Mouse (Mus musculus) hindbrain, embryonic 10.5 days (tissue): ENCODE results near the gene C1ql4. TPM values are rescaled to one million over a fixed set of nuclear protein-coding genes. Genes with fewer than 3 reads are reported as not detected.

ENCODE experiments used
- DNase-seq: peaks from one replicate; pipeline ENCODE4 v3.0.0-alpha.2; 2017; ENCODE audit warnings: low spot score
- H3K27ac ChIP-seq: fragments of 300-500 bp; sonication (generic); 2 replicates; pipeline ENCODE4 v1.5.1; 2016; ENCODE audit warnings: mild to moderate bottlenecking, moderate library complexity
- H3K27me3 ChIP-seq: fragments of 300-500 bp; sonication (generic); 2 replicates; pipeline ENCODE4 v1.6.1; 2016; ENCODE audit warnings: mild to moderate bottlenecking; ENCODE audit not compliant: poor library complexity, insufficient read depth, severe bottlenecking
- H3K36me3 ChIP-seq: fragments of 300-500 bp; sonication (generic); 2 replicates; pipeline ENCODE4 v1.6.1; 2016; ENCODE audit warnings: mild to moderate bottlenecking, moderate library complexity
- H3K4me1 ChIP-seq: fragments of 300-500 bp; sonication (generic); replicated peaks from 2 replicates; pipeline ENCODE4 v1.6.1; 2016; ENCODE audit warnings: mild to moderate bottlenecking
- H3K4me3 ChIP-seq: fragments of 300-500 bp; sonication (generic); 2 replicates; pipeline ENCODE4 v1.5.1; 2016; ENCODE audit warnings: mild to moderate bottlenecking, moderate library complexity
- H3K9me3 ChIP-seq: fragments of 300-500 bp; sonication (generic); 2 replicates; pipeline ENCODE4 v1.6.1; 2016; ENCODE audit warnings: mild to moderate bottlenecking, moderate library complexity
- WGBS: fragments of 180-500 bp; shearing (Covaris S2); methylation state at CpG from one replicate; pipeline ENCODE4 v1.1.7; 2016; 5-methylcytosine and 5-hydroxymethylcytosine counted together
- polyA plus RNA-seq: library from polyadenylated mRNA; unstranded; fragments of >200 nt; fragmentation: Nextera tagmentation; extraction: Ambion mirVana; gene quantifications from 2 replicates; pipeline ENCODE4 v1.2.1, GENCODE M21; 2016

The C1ql4 gene
- polyA plus RNA-seq, 1 experiment from 2014 or later = 8.7 TPM

DNA sequence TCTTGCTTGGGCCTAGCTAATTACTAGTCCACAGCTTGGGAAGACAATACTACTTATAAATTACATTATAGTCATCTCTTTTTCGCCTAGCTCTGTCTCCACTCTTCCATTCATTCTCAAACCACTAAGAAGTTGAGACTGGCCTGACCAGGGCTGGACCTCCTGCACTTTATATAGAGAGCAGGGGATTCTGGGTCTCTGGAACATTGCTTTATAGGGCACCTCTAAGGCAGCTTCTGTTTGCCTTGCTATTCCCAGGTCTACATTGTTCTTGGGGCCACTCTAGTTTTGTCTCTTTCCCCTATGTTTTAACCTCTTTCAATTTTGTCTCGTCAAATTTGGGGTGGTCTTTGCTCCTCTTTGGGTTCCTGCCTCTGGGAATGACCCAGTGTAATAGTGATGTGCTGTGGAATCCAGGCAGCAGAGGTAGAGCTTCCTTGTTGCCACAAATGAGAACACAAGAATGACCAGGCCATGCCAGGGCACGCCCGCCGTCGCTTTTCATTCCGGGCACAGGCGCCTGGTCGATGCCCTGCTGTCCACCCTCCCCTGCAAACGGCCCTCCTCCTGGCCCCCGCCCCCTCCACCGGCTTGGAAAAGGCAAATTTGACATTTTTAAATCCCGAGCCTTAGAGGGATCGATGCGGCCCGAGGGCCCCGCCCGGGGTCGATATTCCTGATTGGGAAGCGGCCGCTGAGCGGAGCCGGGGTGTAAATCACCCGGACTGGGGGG lies 8.6 kb upstream of the C1ql4 start:
- WGBS = 2% methylated on average over 24 of the region's 24 CpGs
- peak overlapping the region; percentile 81 for H3K27ac ChIP-seq

DNA sequence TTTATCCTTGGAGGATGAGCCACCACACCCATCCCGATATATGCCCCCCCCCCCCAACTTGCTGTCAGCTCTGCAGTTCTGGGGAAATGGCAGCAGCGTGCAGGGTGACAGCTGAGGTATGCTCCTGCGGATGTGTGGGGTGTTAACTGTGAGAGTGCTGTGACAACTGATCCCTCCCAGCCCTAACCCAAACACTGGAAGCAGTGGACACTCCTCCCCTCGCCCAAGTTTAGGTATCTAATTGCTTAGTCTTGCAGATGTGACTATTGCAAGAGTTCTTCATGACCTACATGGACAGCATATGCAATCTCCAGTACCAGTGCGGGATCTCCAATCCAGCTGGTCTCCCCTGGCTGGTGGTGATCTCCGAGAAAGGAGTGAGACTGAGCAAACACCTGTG lies 7.7 kb upstream of the C1ql4 start:
- H3K4me1 ChIP-seq = peaks cover 82% of the 10 kb centered on the region
- H3K4me3 ChIP-seq = peak overlapping the region; percentile 28; the same call in 1 of the 2 replicates
- no peaks in the 10 kb centered on the region for H3K9me3 ChIP-seq
- DNase-seq = no peak
- peak overlapping the region; percentile 30 for H3K27ac ChIP-seq
- peaks cover 96% of the 10 kb centered on the region for H3K27me3 ChIP-seq
- H3K36me3 ChIP-seq = no peaks in the 10 kb centered on the region
- 1% methylated on average over 6 of the region's 6 CpGs for WGBS

More for the DNA sequence above, 8.6 kb upstream of the C1ql4 start:
- H3K4me1 ChIP-seq = peaks cover 74% of the 10 kb centered on the region
- H3K4me3 ChIP-seq = peak overlapping the region; percentile 52
- H3K36me3 ChIP-seq = no peaks in the 10 kb centered on the region
- peaks cover 96% of the 10 kb centered on the region for H3K27me3 ChIP-seq
- no peak for DNase-seq
- H3K9me3 ChIP-seq = no peaks in the 10 kb centered on the region

DNA sequence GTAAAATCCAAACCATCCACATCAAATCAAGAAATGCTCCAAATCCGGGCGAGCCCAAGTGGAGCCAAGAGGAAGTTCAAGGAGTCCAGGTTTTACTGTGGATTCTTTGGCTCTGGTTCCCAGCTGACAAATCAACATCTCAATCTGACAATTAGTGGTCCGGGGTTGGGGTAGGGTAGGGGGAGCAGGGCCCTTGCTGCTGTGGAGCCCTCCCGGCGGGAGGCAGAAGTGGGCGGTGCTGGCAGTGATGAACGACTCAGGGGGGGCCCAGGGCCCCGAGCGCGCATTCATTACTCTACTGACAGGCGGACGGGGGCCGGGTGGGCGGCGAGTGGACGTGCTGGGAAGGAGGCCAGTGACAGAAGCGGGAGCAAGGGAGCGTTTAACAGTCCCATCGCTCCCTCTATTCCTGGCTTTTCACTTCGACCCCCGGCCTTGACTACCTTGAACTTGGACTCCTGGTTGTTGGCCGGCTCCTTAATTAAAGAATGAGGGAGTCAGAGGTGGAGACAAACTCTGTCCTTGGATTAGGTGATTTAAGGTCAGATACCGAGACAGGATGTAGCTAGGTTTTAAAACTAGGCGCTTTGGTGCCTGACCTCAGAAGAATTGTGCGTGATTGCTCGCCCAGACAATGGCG lies 7.1 kb upstream of the C1ql4 start:
- Histone ChIP-seq H3K36me3 (no peaks in the 10 kb centered on the region), H3K9me3 (no peaks in the 10 kb centered on the region), H3K27me3 (peaks cover 96% of the 10 kb centered on the region), H3K4me1 (peaks cover 88% of the 10 kb centered on the region), H3K27ac (peak overlapping the region; percentile 30; the same call in 1 of the 2 replicates), H3K4me3 (peak overlapping the region; percentile 28; the same call in 1 of the 2 replicates)
- DNase-seq = peak; percentile 74
- 1% methylated on average over 27 of the region's 27 CpGs for WGBS

DNA sequence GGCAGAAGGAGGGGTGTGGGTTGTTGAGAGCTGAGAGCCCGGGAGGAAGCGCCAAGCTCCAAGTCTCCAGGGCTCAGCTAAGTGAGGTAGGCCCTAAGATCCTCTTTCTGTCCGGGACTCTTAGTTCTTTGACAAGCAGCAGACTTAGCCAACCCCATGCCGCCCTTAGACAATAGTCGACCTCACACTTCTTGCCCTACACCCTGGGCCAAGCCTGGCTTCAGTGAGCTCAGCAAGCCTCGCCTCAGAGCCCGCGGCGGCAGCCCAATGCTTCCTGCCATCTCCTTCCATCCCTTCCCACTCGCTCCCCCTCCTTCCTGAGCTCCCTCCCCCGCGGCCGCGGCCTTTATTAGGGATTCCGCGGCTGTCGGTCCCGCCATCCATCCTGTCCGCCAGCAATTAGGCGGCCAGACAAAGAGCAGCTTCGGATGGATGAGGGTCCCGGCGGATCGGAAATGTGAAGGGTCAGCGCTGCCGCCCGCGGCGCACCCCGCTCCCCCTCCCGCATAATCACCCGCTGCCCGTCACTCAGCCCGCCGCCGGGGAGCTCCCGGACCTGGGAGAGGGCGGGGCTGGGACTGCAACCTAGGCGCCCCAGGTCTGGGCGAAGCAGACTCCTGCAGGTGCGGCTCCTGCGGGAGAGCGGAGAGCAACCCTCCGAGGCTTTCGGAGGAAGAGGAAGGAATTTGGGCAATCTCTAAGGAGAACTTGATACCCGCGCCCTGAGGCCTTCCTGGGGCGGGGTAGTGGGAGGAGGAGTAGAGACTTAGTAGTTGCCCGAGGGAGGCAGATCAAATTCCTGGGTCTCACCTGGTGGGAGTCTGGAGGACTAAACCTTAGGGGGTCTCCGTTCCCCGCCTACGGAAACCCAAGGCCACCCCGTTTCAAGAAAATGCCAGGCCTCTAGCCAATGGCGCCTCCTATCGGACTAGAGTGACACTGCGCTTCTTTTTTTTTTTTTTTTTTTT lies 6.0 kb upstream of the C1ql4 start:
- Histone ChIP-seq H3K4me1 (peaks cover 91% of the 10 kb centered on the region), H3K36me3 (no peaks in the 10 kb centered on the region), H3K9me3 (no peaks in the 10 kb centered on the region), H3K27me3 (peaks cover 96% of the 10 kb centered on the region), H3K4me3 (peak overlapping the region; percentile 50), H3K27ac (peak overlapping the region; percentile 81)
- WGBS = 1% methylated on average over 56 of the region's 56 CpGs
- peak; percentile 85 for DNase-seq

DNA sequence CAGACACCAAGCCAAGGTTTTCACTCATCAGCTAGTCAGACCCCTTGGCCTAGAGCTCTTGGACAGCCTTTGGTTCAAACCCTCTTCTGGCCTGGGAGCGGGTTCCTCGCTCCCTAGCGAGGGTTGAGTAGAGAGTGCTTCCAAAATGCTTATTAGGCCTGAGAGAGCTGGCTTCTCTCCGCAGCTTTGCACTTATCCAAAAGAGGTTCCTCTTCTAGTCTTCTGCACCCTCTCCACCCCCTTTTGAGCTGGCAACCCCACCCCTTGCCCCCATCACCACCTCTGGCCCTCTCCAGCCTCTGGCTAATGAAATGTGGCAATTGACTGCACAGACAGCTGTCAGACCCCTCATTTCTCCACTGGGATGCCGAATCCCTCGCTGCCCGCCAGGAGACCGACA lies 5.3 kb upstream of the C1ql4 start, which contains the start of gene Dnajc22:
TSS of gene Dnajc22 (plus strand) at position 301 of the 400 bp plus-strand sequence.
- H3K4me3 ChIP-seq = peak within 1 kb of the TSS; percentile 50

DNA sequence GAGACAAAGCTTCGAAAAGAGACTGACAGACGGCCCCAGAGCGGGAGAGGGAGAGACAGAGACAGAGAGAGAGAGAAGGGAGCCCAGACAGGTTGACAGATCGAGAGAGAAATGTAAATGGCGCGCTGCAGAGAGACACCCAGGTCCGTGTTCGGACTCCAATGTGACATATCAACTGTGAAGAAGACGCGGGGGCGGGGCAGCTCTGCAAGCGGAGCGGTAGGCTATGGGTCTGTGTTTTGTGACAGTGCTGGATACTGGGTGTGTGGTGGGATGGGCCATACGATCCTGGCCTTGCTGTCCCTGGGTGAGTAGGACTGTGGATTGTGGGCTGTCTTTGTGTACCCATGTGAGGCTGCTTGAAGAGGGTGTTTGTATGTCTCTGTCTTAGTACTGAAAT lies 1.5 kb upstream of the C1ql4 start:
- Histone ChIP-seq H3K27me3 (peaks cover 99% of the 10 kb centered on the region), H3K27ac (peak overlapping the region; percentile 50; the same call in 1 of the 2 replicates), H3K36me3 (peaks cover 3% of the 10 kb centered on the region; the same call in 1 of the 2 replicates), H3K4me3 (peak overlapping the region; percentile 43), H3K9me3 (no peaks in the 10 kb centered on the region), H3K4me1 (peaks cover 70% of the 10 kb centered on the region)
- DNase-seq = no peak
- 5% methylated on average over 14 of the region's 14 CpGs for WGBS

More for the DNA sequence above, 5.3 kb upstream of the C1ql4 start, which contains the start of gene Dnajc22:
- H3K27me3 ChIP-seq = peaks cover 96% of the 10 kb centered on the region
- no peaks in the 10 kb centered on the region for H3K9me3 ChIP-seq
- no peaks in the 10 kb centered on the region for H3K36me3 ChIP-seq
- peak within 1 kb of the TSS; percentile 81 for H3K27ac ChIP-seq
- DNase-seq = no peak
- 10% methylated on average over 8 of the region's 8 CpGs for WGBS
- H3K4me1 ChIP-seq = peaks cover 91% of the 10 kb centered on the region

DNA sequence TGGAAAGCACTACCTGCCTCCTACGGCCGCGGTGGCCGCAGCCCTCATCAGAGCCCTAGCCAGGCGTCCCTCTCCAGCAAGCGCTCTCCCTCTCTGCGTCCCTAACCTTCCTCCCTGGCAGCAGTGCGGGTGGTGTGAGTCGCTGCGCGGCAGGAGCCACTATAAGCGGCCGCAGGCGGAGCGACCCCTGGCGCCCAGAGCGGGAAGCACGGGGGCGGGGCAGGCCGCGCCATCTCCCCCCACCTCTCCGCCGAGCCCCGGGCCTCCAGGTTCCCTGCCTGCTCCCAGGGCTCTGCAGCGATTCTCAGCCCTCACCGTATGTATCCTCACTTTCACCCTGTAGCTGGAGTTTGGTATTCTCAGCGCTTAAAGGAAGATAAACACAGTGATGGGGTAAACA lies 675 bp upstream of the C1ql4 start:
- H3K36me3 ChIP-seq = peaks cover 11% of the 10 kb centered on the region
- peaks cover 100% of the 10 kb centered on the region for H3K27me3 ChIP-seq
- peak overlapping the region; percentile 43 for H3K4me3 ChIP-seq
- peaks cover 70% of the 10 kb centered on the region for H3K4me1 ChIP-seq
- DNase-seq = peak; percentile 87
- no peaks in the 10 kb centered on the region for H3K9me3 ChIP-seq
- under 1% methylated on average over 27 of the region's 27 CpGs for WGBS
- H3K27ac ChIP-seq = peak overlapping the region; percentile 71

DNA sequence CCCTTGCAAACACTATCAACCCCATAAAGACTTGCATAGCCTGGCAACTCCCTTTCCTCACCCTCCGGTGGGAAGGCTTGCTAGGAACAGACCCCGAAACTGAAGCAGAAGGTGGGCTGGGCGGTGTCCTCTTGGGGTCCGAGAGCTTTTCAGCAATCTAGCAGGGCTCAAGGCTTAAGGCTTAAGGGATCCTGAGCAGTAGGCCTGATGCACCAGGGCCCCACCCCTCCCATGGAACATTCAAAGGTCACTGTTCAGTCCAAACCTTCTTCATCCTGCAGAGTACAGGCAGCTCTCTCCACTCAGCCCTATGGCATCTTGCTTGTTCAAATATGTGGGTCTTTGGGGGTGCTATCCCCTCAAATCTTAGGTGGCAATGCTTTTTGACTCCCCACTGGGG lies 1.6 kb downstream of the C1ql4 start:
- Histone ChIP-seq H3K4me1 (peaks cover 53% of the 10 kb centered on the region), H3K4me3 (peak overlapping the region; percentile 43; the same call in 1 of the 2 replicates), H3K27ac (no peak overlapping the region), H3K9me3 (no peaks in the 10 kb centered on the region), H3K36me3 (peaks cover 33% of the 10 kb centered on the region), H3K27me3 (peaks cover 88% of the 10 kb centered on the region)
- 67% methylated on average over 4 of the region's 4 CpGs for WGBS
- DNase-seq = no peak

DNA sequence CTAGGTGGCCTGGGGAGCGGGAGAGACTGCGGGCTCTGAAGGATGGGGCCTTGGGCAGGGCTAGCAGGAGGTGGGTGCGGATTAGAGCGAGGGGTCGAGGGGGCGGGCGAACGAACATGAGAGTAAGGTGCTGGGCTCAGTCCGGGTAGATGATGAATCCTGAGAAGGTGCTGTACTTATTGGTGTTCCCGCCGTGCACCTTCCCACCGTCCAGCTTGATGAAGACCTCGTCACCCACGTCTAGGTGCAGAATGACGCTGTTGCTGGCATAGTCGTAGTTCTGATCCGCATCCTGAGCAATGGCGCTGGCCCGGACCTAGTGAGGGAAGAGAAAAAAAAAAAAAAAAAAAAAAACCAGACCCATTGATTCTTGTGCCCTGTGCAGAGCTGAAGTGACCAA lies 3.0 kb downstream of the C1ql4 start:
- Histone ChIP-seq H3K4me1 (peaks cover 39% of the 10 kb centered on the region), H3K27me3 (peaks cover 74% of the 10 kb centered on the region), H3K9me3 (no peaks in the 10 kb centered on the region), H3K27ac (no peak overlapping the region), H3K4me3 (peak overlapping the region; percentile 29), H3K36me3 (peaks cover 47% of the 10 kb centered on the region)
- no peak for DNase-seq
- 8% methylated on average over 19 of the region's 19 CpGs for WGBS

DNA sequence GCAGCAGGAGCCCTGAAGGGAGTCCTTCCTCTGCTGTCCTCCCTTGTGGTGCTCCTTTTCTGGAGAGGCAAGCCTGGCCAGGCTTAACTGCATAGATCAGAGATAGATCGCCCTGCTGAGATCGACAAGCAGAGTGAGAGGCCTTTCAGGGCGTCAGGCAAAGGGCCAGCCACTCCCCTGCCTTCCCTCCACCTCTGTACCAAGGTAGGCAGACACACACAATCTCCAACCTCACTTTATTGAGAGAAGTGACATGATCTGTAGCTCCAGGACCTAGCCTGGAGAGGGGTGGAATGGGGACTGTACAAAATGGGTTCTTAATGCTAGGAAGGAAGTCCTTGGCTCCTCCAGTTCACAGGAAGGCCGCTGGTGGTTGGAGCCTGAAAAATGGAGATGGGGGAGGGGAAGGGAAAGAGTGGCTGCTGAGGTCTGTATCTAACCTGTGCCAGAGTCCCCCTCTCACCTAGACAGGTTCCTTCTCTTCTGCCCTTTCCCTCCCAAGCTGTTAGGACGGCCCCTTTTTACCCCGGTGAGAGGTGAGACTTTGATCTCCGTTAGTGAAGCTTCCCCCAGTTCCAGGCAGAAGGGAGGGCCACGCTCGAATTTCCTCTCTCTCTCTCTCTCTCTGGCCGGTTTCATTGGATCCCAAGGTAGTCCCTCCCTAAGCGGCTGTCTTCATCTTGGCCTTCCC lies 3.6 kb downstream of the C1ql4 start:
- H3K4me3 ChIP-seq = peak overlapping the region; percentile 29

DNA sequence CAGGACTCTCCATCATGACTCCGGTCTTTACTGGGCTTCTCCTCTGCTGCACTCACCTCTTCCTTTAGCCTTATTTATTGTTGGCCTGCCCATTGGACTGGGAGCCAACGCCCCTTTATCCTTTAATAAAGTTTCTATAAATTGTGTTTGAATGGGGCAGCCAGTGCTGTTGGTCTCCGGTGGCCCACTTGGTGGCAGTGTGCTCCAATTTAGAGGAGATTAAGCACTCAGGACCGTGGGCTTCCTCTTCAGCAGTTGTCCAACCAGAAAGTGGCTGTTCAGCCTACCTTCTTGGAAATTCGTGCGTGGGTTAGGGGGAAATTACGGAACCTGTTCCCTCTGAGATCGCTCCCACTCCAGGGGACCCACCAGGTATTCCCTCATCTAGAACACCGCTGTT lies 4.4 kb downstream of the C1ql4 start:
- Histone ChIP-seq H3K36me3 (peaks cover 61% of the 10 kb centered on the region), H3K9me3 (no peaks in the 10 kb centered on the region), H3K27me3 (peaks cover 61% of the 10 kb centered on the region), H3K4me1 (peaks cover 30% of the 10 kb centered on the region), H3K4me3 (no peak overlapping the region), H3K27ac (no peak overlapping the region)
- peak; percentile 46 for DNase-seq
- 76% methylated on average over 9 of the region's 9 CpGs for WGBS

More for the DNA sequence above, 3.6 kb downstream of the C1ql4 start:
- Histone ChIP-seq H3K27me3 (peaks cover 68% of the 10 kb centered on the region), H3K4me1 (peaks cover 33% of the 10 kb centered on the region), H3K36me3 (peaks cover 53% of the 10 kb centered on the region), H3K9me3 (no peaks in the 10 kb centered on the region), H3K27ac (no peak overlapping the region)
- DNase-seq = no peak
- 6% methylated on average over 11 of the region's 11 CpGs for WGBS

DNA sequence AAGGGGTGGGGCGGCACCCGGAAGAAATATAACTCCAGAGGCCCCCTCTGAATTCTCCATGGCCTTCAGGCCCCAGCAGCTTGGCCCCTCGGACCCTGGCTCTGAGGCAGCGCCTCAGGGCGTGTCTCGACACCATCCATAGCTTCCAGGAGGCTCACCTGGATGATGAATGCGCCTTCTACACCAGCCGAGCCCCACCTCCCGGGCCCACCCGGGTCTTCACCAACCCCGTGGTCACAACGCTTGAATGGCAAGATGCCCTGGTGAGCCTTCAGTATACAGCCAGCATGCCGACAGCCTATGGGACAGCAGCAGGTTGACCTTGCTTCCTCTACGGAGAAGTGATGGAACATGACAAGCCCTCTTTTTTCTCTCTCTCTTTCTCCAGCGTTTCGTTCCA lies 4.8 kb downstream of the C1ql4 start:
- Histone ChIP-seq H3K4me1 (peaks cover 30% of the 10 kb centered on the region), H3K27ac (no peak overlapping the region), H3K4me3 (no peak overlapping the region), H3K27me3 (peaks cover 57% of the 10 kb centered on the region), H3K9me3 (no peaks in the 10 kb centered on the region), H3K36me3 (peaks cover 65% of the 10 kb centered on the region)
- WGBS = 91% methylated on average over 16 of the region's 16 CpGs
- no peak for DNase-seq
